Mouse (Mus musculus) intestine, embryonic 14.5 days (tissue): ENCODE results near the gene Lbhd2. TPM values are rescaled to one million over a fixed set of nuclear protein-coding genes. Genes with fewer than 3 reads are reported as not detected.
A peak's percentile ranks its signal among the peaks of the same experiment; 100 is the strongest.

Source experiments
- ATAC-seq: fragments of 200-750 bp; cut with Nextera tagmentation; replicated peaks from 2 replicates; pipeline ENCODE4 v1.8.0; 2017; ENCODE audit warnings: low read depth, moderate number of reproducible peaks, moderate TSS enrichment, moderate library complexity; ENCODE audit not compliant: low FRiP score, low TSS enrichment
- DNase-seq: peaks from one replicate; pipeline ENCODE4 v3.0.0-alpha.2; 2018; ENCODE audit warnings: low spot score
- H3K27ac ChIP-seq: fragments of 300-500 bp; sonication (generic); 2 replicates; pipeline ENCODE4 v1.5.1; 2014; ENCODE audit warnings: low read depth, mild to moderate bottlenecking, control low read depth
- H3K27me3 ChIP-seq: fragments of 300-500 bp; sonication (generic); replicated peaks from 2 replicates; pipeline ENCODE4 v1.6.1; 2014; ENCODE audit warnings: low read length, control low read depth; ENCODE audit not compliant: control insufficient read depth, insufficient read depth
- H3K36me3 ChIP-seq: fragments of 300-500 bp; sonication (generic); 2 replicates; pipeline ENCODE4 v1.6.1; 2014; ENCODE audit warnings: low read length, control low read depth; ENCODE audit not compliant: control insufficient read depth, insufficient read depth
- H3K4me1 ChIP-seq: fragments of 300-500 bp; sonication (generic); replicated peaks from 2 replicates; pipeline ENCODE4 v1.6.1; 2014; ENCODE audit warnings: low read length, control low read depth, mixed read lengths; ENCODE audit not compliant: control insufficient read depth, insufficient read depth
- H3K4me2 ChIP-seq: fragments of 300-500 bp; sonication (generic); 2 replicates; pipeline ENCODE4 v1.6.1; 2014; ENCODE audit warnings: low read length
- H3K4me3 ChIP-seq: fragments of 300-500 bp; sonication (generic); 2 replicates; pipeline ENCODE4 v1.5.1; 2014; ENCODE audit warnings: low read depth, low read length, control low read depth, mixed read lengths
- H3K9ac ChIP-seq: fragments of 300-500 bp; sonication (generic); 2 replicates; pipeline ENCODE4 v1.6.1; 2014; ENCODE audit warnings: mild to moderate bottlenecking, low read length
- H3K9me3 ChIP-seq: fragments of 300-500 bp; sonication (generic); 2 replicates; pipeline ENCODE4 v1.6.1; 2016; ENCODE audit warnings: low read length, control low read depth; ENCODE audit not compliant: control insufficient read depth
- WGBS: fragments of 180-500 bp; shearing (Covaris S2); extraction: QIAGEN DNeasy Blood & Tissue Kit; methylation state at CpG from one replicate; pipeline ENCODE4 v1.1.7; 2014; 5-methylcytosine and 5-hydroxymethylcytosine counted together
- polyA plus RNA-seq: library from polyadenylated mRNA; unstranded; fragments of >200 nt; fragmentation: Nextera tagmentation; extraction: Ambion mirVana; gene quantifications from 2 replicates; pipeline ENCODE4 v1.2.1, GENCODE M21; 2014

The Lbhd2 gene
- polyA plus RNA-seq, 1 experiment from 2014 or later, result 1.3 TPM

DNA sequence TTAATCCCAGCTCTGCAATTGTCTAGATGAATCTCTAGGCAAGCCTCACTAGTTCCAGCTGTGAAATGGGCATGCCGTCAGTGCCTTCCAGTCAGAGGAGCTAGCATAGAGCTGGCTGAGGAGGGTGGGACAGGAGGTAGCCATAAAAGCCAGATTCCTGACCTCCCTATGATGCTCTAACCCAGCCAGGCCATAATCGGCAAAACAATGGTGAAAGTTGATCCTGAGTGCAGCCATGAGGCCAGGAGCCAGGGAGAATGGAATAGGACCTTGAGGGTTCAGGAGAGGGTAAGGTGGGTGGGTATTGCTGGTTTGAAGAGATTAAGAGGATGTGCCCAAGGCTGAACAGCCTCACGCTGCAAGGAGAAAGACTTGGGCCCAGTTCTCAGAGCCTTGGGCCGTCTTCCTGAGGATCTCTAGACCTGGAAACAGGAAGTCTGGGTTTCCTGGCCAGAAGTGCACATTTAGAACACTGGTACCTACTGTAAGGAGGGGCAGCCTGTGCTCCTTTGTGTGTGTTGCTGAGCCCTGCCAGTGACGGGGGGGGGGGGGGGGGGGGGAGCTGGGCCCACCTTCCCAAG lies 26.2 kb downstream of the Lbhd2 start:
- peaks cover 50% of the 10 kb centered on the region for H3K27me3 ChIP-seq
- peaks cover 20% of the 10 kb centered on the region for H3K4me1 ChIP-seq
- no peaks in the 10 kb centered on the region for H3K36me3 ChIP-seq
- no peak for ATAC-seq
- no peak overlapping the region for H3K4me3 ChIP-seq
- no peak overlapping the region for H3K27ac ChIP-seq
- no peak for DNase-seq
- WGBS, result 46% methylated on average over 5 of the region's 5 CpGs
- H3K4me2 ChIP-seq, result no peak overlapping the region
- no peaks in the 10 kb centered on the region for H3K9me3 ChIP-seq
- no peak overlapping the region for H3K9ac ChIP-seq

DNA sequence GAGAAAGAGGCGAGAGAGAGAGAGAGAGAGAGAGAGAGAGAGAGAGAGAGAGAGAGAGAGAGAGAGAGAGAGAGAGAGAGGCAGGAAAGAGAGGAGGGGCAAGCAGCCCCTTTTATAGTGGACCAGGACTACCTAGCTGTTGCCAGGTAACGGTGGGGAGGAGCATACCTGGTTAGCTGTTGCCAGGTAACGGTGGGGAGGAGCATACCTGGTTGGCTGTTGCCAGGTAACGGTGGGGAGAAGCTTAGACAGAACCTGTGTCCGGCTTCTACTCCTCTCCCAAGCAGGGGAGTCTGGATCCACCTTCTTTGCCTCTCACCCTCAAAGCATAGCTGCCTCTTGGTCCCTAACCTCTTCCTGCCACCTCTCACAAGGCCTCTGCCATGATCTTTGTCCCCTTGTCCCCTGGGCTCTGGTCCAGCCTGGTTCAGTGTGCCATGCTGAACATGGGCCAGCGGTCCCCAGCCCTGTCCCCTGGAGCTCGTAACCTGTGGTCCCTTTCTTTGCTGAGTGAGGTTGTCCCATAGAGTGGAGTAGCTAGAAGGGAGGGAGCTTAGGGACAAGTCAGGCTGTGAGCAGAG lies 27.6 kb downstream of the Lbhd2 start:
- 23% methylated on average over 7 of the region's 7 CpGs for WGBS
- ATAC-seq, result no peak

DNA sequence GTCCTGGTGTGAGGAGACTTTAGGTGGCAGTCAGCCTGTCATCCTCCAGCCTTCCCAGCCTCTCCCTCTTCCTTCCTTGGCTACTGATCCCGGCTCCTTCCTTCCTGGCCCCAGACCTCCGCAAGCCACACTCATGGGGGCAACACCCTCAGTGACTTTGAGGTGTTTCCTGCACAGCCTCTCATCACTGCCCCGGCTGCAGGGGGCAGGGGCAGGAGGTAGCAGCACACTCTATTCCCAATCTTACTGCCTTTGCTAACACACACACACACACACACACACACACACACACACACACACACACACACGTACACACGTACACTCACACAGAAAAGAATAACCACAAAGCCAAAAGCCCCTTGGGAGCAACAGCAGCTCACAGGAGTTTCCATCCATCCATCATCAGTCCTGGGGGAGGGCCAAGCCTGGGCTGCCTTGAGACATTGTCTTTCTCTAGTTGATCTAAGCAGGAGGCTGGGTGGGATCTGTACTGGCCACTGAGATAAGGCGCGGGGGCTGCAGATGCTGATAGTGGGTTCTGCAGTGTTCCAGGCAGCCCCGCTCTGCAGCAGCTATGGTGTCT lies 28.2 kb downstream of the Lbhd2 start:
- no peaks in the 10 kb centered on the region for H3K36me3 ChIP-seq
- ATAC-seq, result no peak
- no peaks in the 10 kb centered on the region for H3K9me3 ChIP-seq
- peaks cover 32% of the 10 kb centered on the region for H3K27me3 ChIP-seq
- no peak overlapping the region; the same call in 1 of the 2 replicates for H3K27ac ChIP-seq
- H3K4me2 ChIP-seq, result no peak overlapping the region
- H3K4me3 ChIP-seq, result no peak overlapping the region
- H3K4me1 ChIP-seq, result peaks cover 11% of the 10 kb centered on the region
- DNase-seq, result no peak
- no peak overlapping the region for H3K9ac ChIP-seq
- WGBS, result 45% methylated on average over 8 of the region's 8 CpGs

More for the DNA sequence above, 27.6 kb downstream of the Lbhd2 start:
- peaks cover 36% of the 10 kb centered on the region for H3K27me3 ChIP-seq
- H3K9me3 ChIP-seq, result no peaks in the 10 kb centered on the region
- no peak overlapping the region for H3K4me2 ChIP-seq
- no peak overlapping the region for H3K4me3 ChIP-seq
- peak overlapping the region; percentile 22; the same call in 1 of the 2 replicates for H3K27ac ChIP-seq
- no peak for DNase-seq
- peaks cover 12% of the 10 kb centered on the region for H3K4me1 ChIP-seq
- no peak overlapping the region for H3K9ac ChIP-seq
- no peaks in the 10 kb centered on the region for H3K36me3 ChIP-seq

DNA sequence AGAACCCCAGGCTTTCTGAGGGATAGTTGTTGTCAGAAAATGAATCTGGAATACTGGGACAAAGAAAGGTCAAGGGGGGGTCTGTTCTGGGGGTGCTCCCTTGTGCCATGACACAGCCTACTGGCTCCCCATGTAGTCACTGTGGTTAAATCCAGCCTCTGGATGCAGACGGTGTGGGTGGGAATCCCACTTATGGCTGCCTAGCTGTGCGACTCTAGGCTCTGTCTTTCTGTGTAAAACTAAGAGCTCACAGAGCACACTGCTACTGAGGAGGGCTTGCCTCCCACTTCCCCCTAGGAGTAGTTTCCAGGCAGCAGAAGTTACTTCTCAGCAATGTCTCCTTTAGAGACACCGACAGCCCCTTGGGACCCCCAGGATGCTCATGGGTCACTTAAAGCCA lies 29.6 kb downstream of the Lbhd2 start:
- H3K4me1 ChIP-seq, result no peaks in the 10 kb centered on the region; the same call in 1 of the 2 replicates
- no peak overlapping the region for H3K27ac ChIP-seq
- no peaks in the 10 kb centered on the region for H3K9me3 ChIP-seq
- no peak overlapping the region for H3K9ac ChIP-seq
- ATAC-seq (no peak), DNase-seq (no peak)
- WGBS, result 84% methylated on average over 3 of the region's 3 CpGs
- H3K4me2 ChIP-seq, result no peak overlapping the region
- peaks cover 22% of the 10 kb centered on the region for H3K27me3 ChIP-seq
- no peak overlapping the region for H3K4me3 ChIP-seq
- H3K36me3 ChIP-seq, result no peaks in the 10 kb centered on the region

GRCm38 (mm10) chr12:111436640-111437039 lies 30.0 kb downstream of the Lbhd2 start:
- Histone ChIP-seq H3K4me3 (no peak overlapping the region), H3K4me2 (no peak overlapping the region), H3K4me1 (no peaks in the 10 kb centered on the region; the same call in 1 of the 2 replicates), H3K27me3 (peaks cover 22% of the 10 kb centered on the region), H3K36me3 (no peaks in the 10 kb centered on the region), H3K27ac (no peak overlapping the region), H3K9ac (no peak overlapping the region), H3K9me3 (no peaks in the 10 kb centered on the region)
- no peak for DNase-seq
- ATAC-seq, result no peak
- WGBS, result 60% methylated on average over 8 of the region's 8 CpGs

DNA sequence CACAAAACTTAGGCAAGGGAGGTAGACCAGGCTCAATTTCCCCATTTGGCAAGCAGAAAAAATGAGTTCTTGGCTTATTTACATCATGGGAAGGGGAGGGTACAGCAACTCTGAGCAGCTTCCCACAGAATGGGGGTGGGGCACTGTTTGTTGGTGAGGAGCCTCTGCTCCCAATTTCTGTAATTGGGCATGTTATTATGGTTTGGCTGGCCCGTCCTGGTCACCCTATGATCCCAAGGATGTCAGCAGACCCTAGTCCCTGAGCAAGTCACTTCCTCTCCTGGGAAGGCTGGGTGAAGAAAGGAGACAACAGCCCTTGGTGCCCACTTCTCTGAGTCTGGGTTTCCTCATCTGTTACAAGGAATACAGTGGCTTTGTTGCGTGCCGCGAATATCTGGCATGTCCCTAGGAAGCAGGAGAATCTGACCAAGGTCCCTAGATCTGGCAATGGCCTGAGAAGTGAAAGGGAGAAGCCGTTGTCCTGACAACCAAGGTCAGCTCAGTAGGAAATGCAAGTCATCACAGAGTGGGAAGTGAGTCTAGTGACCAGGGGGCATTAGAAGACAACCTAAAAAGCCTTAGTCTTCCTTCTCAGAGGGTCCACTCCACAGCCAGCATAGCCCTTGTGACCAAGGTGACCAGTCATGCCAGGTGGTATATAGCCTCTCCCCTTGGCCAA lies 30.8 kb downstream of the Lbhd2 start:
- 70% methylated on average over 5 of the region's 5 CpGs for WGBS
- Histone ChIP-seq H3K4me2 (no peak overlapping the region), H3K9me3 (no peaks in the 10 kb centered on the region), H3K36me3 (no peaks in the 10 kb centered on the region), H3K4me1 (peaks cover 6% of the 10 kb centered on the region), H3K9ac (no peak overlapping the region), H3K27me3 (peaks cover 28% of the 10 kb centered on the region), H3K27ac (no peak overlapping the region), H3K4me3 (no peak overlapping the region)
- DNase-seq (no peak), ATAC-seq (no peak)

DNA sequence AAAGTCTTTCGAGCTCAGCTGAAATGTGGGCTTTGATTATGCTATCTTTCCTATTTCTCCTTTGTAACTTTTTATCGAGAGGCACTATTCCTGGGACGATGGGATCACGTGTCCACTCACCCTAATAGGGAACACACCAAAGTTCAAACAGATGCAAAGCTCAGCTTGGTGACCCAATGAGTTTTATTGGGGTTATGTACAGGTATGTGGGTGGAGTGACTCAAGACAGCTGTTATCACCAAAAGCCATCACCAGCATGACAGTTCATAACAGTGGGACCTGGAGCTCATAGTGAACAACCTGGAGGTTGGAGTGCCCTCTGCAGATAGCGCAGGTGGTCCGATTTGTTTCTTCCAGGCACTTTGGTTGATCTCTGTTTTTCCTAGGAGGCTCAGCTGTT lies 32.2 kb downstream of the Lbhd2 start:
- peaks cover 12% of the 10 kb centered on the region for H3K4me1 ChIP-seq
- no peak for ATAC-seq
- H3K27me3 ChIP-seq, result peaks cover 42% of the 10 kb centered on the region
- H3K4me3 ChIP-seq, result no peak overlapping the region
- no peak overlapping the region for H3K9ac ChIP-seq
- 77% methylated on average over 6 of the region's 6 CpGs for WGBS
- no peak overlapping the region for H3K4me2 ChIP-seq
- H3K9me3 ChIP-seq, result no peaks in the 10 kb centered on the region
- H3K36me3 ChIP-seq, result no peaks in the 10 kb centered on the region
- no peak overlapping the region for H3K27ac ChIP-seq
- DNase-seq, result no peak

GRCm38 (mm10) chr12:111440701-111441373 lies 34.2 kb downstream of the Lbhd2 start:
- Histone ChIP-seq H3K4me3 (no peak overlapping the region), H3K36me3 (no peaks in the 10 kb centered on the region), H3K4me1 (peaks cover 16% of the 10 kb centered on the region), H3K9ac (no peak overlapping the region), H3K9me3 (no peaks in the 10 kb centered on the region), H3K27me3 (peaks cover 56% of the 10 kb centered on the region), H3K27ac (no peak overlapping the region), H3K4me2 (no peak overlapping the region)
- no peak for ATAC-seq
- WGBS, result 89% methylated on average over 9 of the region's 9 CpGs
- DNase-seq, result no peak
